Mouse (Mus musculus) frontal cortex, postnatal 10 days (tissue): Measurements from ENCODE around the gene Sv2c.
"Not testable (repeated sequence)": the region's sequence is repeated elsewhere in the genome, so short reads cannot be mapped to it uniquely, and the experiment has no call there.

Experiments
- DNase-seq, 2 experiments: peaks; one replicate each; pipeline ENCODE4 v3.0.0; 2022; ENCODE audit warnings: low spot score in 2 of 2, mixed read lengths in 1 of 2

Gene Sv2c

GRCm38 (mm10) chr13:96132401-96132816, at the start of gene Sv2c:
TSS of gene Sv2c (minus strand) at chr13:96132577.
- DNase-seq = peak; percentile 60 to 68

GRCm38 (mm10) chr13:96180671-96181161, 48.3 kb upstream of the Sv2c start:
- no peak for DNase-seq

GRCm38 (mm10) chr13:96175591-96176212, 43.3 kb upstream of the Sv2c start:
- DNase-seq = peak; percentile 23 to 32

- DNase-seq = no peak
These were observed 41.3 kb upstream of the Sv2c start for GRCm38 (mm10) chr13:96173686-96174085.

- DNase-seq = no peak
These were observed 39.9 kb upstream of the Sv2c start for GRCm38 (mm10) chr13:96172290-96172689.

GRCm38 (mm10) chr13:96168991-96169665, 36.8 kb upstream of the Sv2c start:
- DNase-seq = no peak

- DNase-seq = no peak
These were observed 34.2 kb upstream of the Sv2c start for GRCm38 (mm10) chr13:96166593-96166992.

GRCm38 (mm10) chr13:96133363-96134100, 1.2 kb upstream of the Sv2c start:
- DNase-seq = peak in 1 of 2 experiments; percentile 10

- DNase-seq = peak in 1 of 2 experiments; percentile 11
These were observed 456 bp upstream of the Sv2c start for GRCm38 (mm10) chr13:96132833-96133232.

- DNase-seq = peak in 1 of 2 experiments; percentile 15
These were observed 466 bp downstream of the Sv2c start for GRCm38 (mm10) chr13:96131911-96132310.

- DNase-seq = peak; percentile 58 to 67
These were observed 1.3 kb downstream of the Sv2c start for GRCm38 (mm10) chr13:96131050-96131449.

- no peak for DNase-seq
These were observed 3.3 kb downstream of the Sv2c start for GRCm38 (mm10) chr13:96129081-96129480.

- no peak for DNase-seq
These were observed 5.7 kb downstream of the Sv2c start for GRCm38 (mm10) chr13:96126669-96127068.

GRCm38 (mm10) chr13:96125011-96125410, 7.4 kb downstream of the Sv2c start:
- no peak for DNase-seq

- no peak for DNase-seq
These were observed 19.7 kb downstream of the Sv2c start for GRCm38 (mm10) chr13:96112711-96113110.

- no peak for DNase-seq
These were observed 21.6 kb downstream of the Sv2c start for GRCm38 (mm10) chr13:96110767-96111166.

- no peak for DNase-seq
These were observed 26.0 kb downstream of the Sv2c start for GRCm38 (mm10) chr13:96106367-96106766.

GRCm38 (mm10) chr13:96090929-96091328, 41.4 kb downstream of the Sv2c start:
- no peak for DNase-seq

GRCm38 (mm10) chr13:96085581-96086302, 46.6 kb downstream of the Sv2c start:
- no peak for DNase-seq

- not testable (repeated sequence) for DNase-seq
These were observed 50.6 kb downstream of the Sv2c start, which contains the start of gene Gm17190 for GRCm38 (mm10) chr13:96081754-96082153. TSS of gene Gm17190 (plus strand) at chr13:96082054.

GRCm38 (mm10) chr13:96081276-96081675, 51.1 kb downstream of the Sv2c start, which contains the start of gene Gm20075:
TSS of gene Gm20075 (minus strand) at chr13:96081376.
- not testable (repeated sequence) for DNase-seq

- DNase-seq = no peak
These were observed 58.8 kb downstream of the Sv2c start for GRCm38 (mm10) chr13:96073555-96073954.
